Mouse (Mus musculus): Measurements from ENCODE around the gene Pank2. TPM values are rescaled to one million over a fixed set of nuclear protein-coding genes. Genes with fewer than 3 reads are reported as not detected.
"Not testable (repeated sequence)": the region's sequence is repeated elsewhere in the genome, so short reads cannot be mapped to it uniquely, and the experiment has no call there.

Pank2 gene
- 31.4 and 44.4 TPM in 2 replicates for polyA plus RNA-seq (2011; ENCODE audit: insufficient read depth, insufficient read length, low replicate concordance, missing spikeins)

- peak within 1 kb of the TSS; percentile 86 for H3K4me3 ChIP-seq (replicated peaks; ENCODE audit: control insufficient read depth, low read depth, low read length)
- under 1% methylated on average over 49 of the region's 49 CpGs for whole genome bisulfite sequencing
- TF ChIP-seq POLR2A (IDR thresholded peaks at IDR 0.05; ENCODE audit: borderline replicate concordance, control insufficient read depth, low read depth, low read length) (peak; percentile 92; the same call in 1 of the 2 replicates), CTCF (IDR thresholded peaks at IDR 0.05; ENCODE audit: control insufficient read depth, insufficient read depth, low read length) (no peak)
- no peaks in the 10 kb centered on the region; the same call in 1 of the 2 replicates for H3K4me1 ChIP-seq (ENCODE audit: control insufficient read depth, insufficient read depth, low read length)
- peak within 1 kb of the TSS; percentile 99 for H3K27ac ChIP-seq (ENCODE audit: control insufficient read depth, insufficient read depth, low read depth, low read length, poor library complexity)
Measured at GRCm38 (mm10) chr2:131262213-131262672, at the start of gene Pank2. Gene Pank2, plus strand, starts transcription at chr2:131262495.

- Histone ChIP-seq H3K4me1 (ENCODE audit: control insufficient read depth, insufficient read depth, low read length) (peaks cover 7% of the 10 kb centered on the region; the same call in 1 of the 2 replicates), H3K27ac (ENCODE audit: control insufficient read depth, insufficient read depth, low read depth, low read length, poor library complexity) (peak overlapping the region; percentile 25), H3K4me3 (replicated peaks; ENCODE audit: control insufficient read depth, low read depth, low read length) (no peak overlapping the region)
- TF ChIP-seq CTCF (IDR thresholded peaks at IDR 0.05; ENCODE audit: control insufficient read depth, insufficient read depth, low read length): no peak
- no peak for TF ChIP-seq POLR2A (IDR thresholded peaks at IDR 0.05; ENCODE audit: borderline replicate concordance, control insufficient read depth, low read depth, low read length)
- 66% methylated on average over 7 of the region's 7 CpGs for WGBS
Measured at GRCm38 (mm10) chr2:131213773-131214172, 48.5 kb upstream of the Pank2 start.

- H3K4me1 ChIP-seq (ENCODE audit: control insufficient read depth, insufficient read depth, low read length): peaks cover 5% of the 10 kb centered on the region; the same call in 1 of the 2 replicates
- WGBS: 87% methylated on average over 7 of the region's 7 CpGs
- H3K4me3 ChIP-seq (replicated peaks; ENCODE audit: control insufficient read depth, low read depth, low read length): no peak overlapping the region
- no peak overlapping the region for H3K27ac ChIP-seq (ENCODE audit: control insufficient read depth, insufficient read depth, low read depth, low read length, poor library complexity)
- TF ChIP-seq CTCF (IDR thresholded peaks at IDR 0.05; ENCODE audit: control insufficient read depth, insufficient read depth, low read length) (no peak), POLR2A (IDR thresholded peaks at IDR 0.05; ENCODE audit: borderline replicate concordance, control insufficient read depth, low read depth, low read length) (no peak)
Measured at GRCm38 (mm10) chr2:131215941-131216858, 46.1 kb upstream of the Pank2 start.

GRCm38 (mm10) chr2:131220030-131220429 lies 42.3 kb upstream of the Pank2 start:
- Histone ChIP-seq H3K4me3 (replicated peaks; ENCODE audit: control insufficient read depth, low read depth, low read length) (no peak overlapping the region), H3K27ac (ENCODE audit: control insufficient read depth, insufficient read depth, low read depth, low read length, poor library complexity) (no peak overlapping the region), H3K4me1 (ENCODE audit: control insufficient read depth, insufficient read depth, low read length) (peaks cover 4% of the 10 kb centered on the region)
- TF ChIP-seq POLR2A (IDR thresholded peaks at IDR 0.05; ENCODE audit: borderline replicate concordance, control insufficient read depth, low read depth, low read length): no peak
- WGBS: 32% methylated on average over 4 of the region's 4 CpGs

GRCm38 (mm10) chr2:131221853-131222515 lies 40.3 kb upstream of the Pank2 start:
- H3K27ac ChIP-seq (ENCODE audit: control insufficient read depth, insufficient read depth, low read depth, low read length, poor library complexity): no peak overlapping the region
- H3K4me1 ChIP-seq (ENCODE audit: control insufficient read depth, insufficient read depth, low read length): peaks cover 4% of the 10 kb centered on the region
- 58% methylated on average over 3 of the region's 3 CpGs for WGBS
- TF ChIP-seq CTCF (IDR thresholded peaks at IDR 0.05; ENCODE audit: control insufficient read depth, insufficient read depth, low read length) (no peak), POLR2A (IDR thresholded peaks at IDR 0.05; ENCODE audit: borderline replicate concordance, control insufficient read depth, low read depth, low read length) (no peak)
- no peak overlapping the region for H3K4me3 ChIP-seq (replicated peaks; ENCODE audit: control insufficient read depth, low read depth, low read length)

- H3K4me1 ChIP-seq (ENCODE audit: control insufficient read depth, insufficient read depth, low read length): peaks cover 4% of the 10 kb centered on the region
- no peak overlapping the region for H3K27ac ChIP-seq (ENCODE audit: control insufficient read depth, insufficient read depth, low read depth, low read length, poor library complexity)
- 29% methylated on average over 5 of the region's 5 CpGs for WGBS
- no peak overlapping the region for H3K4me3 ChIP-seq (replicated peaks; ENCODE audit: control insufficient read depth, low read depth, low read length)
- TF ChIP-seq CTCF (IDR thresholded peaks at IDR 0.05; ENCODE audit: control insufficient read depth, insufficient read depth, low read length) (no peak), POLR2A (IDR thresholded peaks at IDR 0.05; ENCODE audit: borderline replicate concordance, control insufficient read depth, low read depth, low read length) (no peak)
Measured at GRCm38 (mm10) chr2:131222562-131222961, 39.7 kb upstream of the Pank2 start.

GRCm38 (mm10) chr2:131223569-131223968 lies 38.7 kb upstream of the Pank2 start:
- no peak overlapping the region for H3K4me3 ChIP-seq (replicated peaks; ENCODE audit: control insufficient read depth, low read depth, low read length)
- peak overlapping the region; percentile 44; the same call in 1 of the 2 replicates for H3K27ac ChIP-seq (ENCODE audit: control insufficient read depth, insufficient read depth, low read depth, low read length, poor library complexity)
- WGBS: 72% methylated on average over 1 of the region's 1 CpGs
- TF ChIP-seq POLR2A (IDR thresholded peaks at IDR 0.05; ENCODE audit: borderline replicate concordance, control insufficient read depth, low read depth, low read length) (no peak), CTCF (IDR thresholded peaks at IDR 0.05; ENCODE audit: control insufficient read depth, insufficient read depth, low read length) (no peak)
- H3K4me1 ChIP-seq (ENCODE audit: control insufficient read depth, insufficient read depth, low read length): peaks cover 4% of the 10 kb centered on the region

- 92% methylated on average over 6 of the region's 6 CpGs for WGBS
- TF ChIP-seq POLR2A (IDR thresholded peaks at IDR 0.05; ENCODE audit: borderline replicate concordance, control insufficient read depth, low read depth, low read length): no peak
- TF ChIP-seq CTCF (IDR thresholded peaks at IDR 0.05; ENCODE audit: control insufficient read depth, insufficient read depth, low read length): no peak
- H3K4me3 ChIP-seq (replicated peaks; ENCODE audit: control insufficient read depth, low read depth, low read length): no peak overlapping the region
- peaks cover 4% of the 10 kb centered on the region for H3K4me1 ChIP-seq (ENCODE audit: control insufficient read depth, insufficient read depth, low read length)
- no peak overlapping the region for H3K27ac ChIP-seq (ENCODE audit: control insufficient read depth, insufficient read depth, low read depth, low read length, poor library complexity)
Measured at GRCm38 (mm10) chr2:131225178-131225577, 37.1 kb upstream of the Pank2 start.

- H3K27ac ChIP-seq (ENCODE audit: control insufficient read depth, insufficient read depth, low read depth, low read length, poor library complexity); H3K4me1 ChIP-seq (ENCODE audit: control insufficient read depth, insufficient read depth, low read length); H3K4me3 ChIP-seq (replicated peaks; ENCODE audit: control insufficient read depth, low read depth, low read length): not testable (repeated sequence)
- 59% methylated on average over 2 of the region's 2 CpGs for WGBS
Measured at GRCm38 (mm10) chr2:131226669-131227068, 35.6 kb upstream of the Pank2 start.

Data from bone marrow, adult 2 months (tissue).